Mouse (Mus musculus) neural tube, embryonic 11.5 days (tissue): Measurements from ENCODE around the gene Acbd4. TPM values are rescaled to one million over a fixed set of nuclear protein-coding genes. Genes with fewer than 3 reads are reported as not detected.

Source experiments
- ATAC-seq: fragments of 200-750 bp; cut with Nextera tagmentation; 2 replicates; pipeline ENCODE4 v1.8.0; 2017; ENCODE audit warnings: moderate number of reproducible peaks, mild to moderate bottlenecking, moderate TSS enrichment, moderate library complexity; ENCODE audit not compliant: insufficient read depth, low FRiP score, low TSS enrichment
- DNase-seq: peaks from one replicate; pipeline ENCODE4 v3.0.0-alpha.2; 2015; ENCODE audit warnings: low spot score
- H3K27ac ChIP-seq: fragments of 300-500 bp; sonication (generic); 2 replicates; pipeline ENCODE4 v1.5.1; 2014; ENCODE audit warnings: low read depth, mild to moderate bottlenecking, low read length
- H3K27me3 ChIP-seq: fragments of 300-500 bp; sonication (generic); 2 replicates; pipeline ENCODE4 v1.6.1; 2014; ENCODE audit warnings: mild to moderate bottlenecking, low read length, mixed read lengths; ENCODE audit not compliant: control insufficient read depth, insufficient read depth
- H3K36me3 ChIP-seq: fragments of 300-500 bp; sonication (generic); 2 replicates; pipeline ENCODE4 v1.6.1; 2014; ENCODE audit warnings: mild to moderate bottlenecking, low read length, moderate library complexity, mixed read lengths; ENCODE audit not compliant: control insufficient read depth, insufficient read depth
- H3K4me1 ChIP-seq: fragments of 300-500 bp; sonication (generic); 2 replicates; pipeline ENCODE4 v1.6.1; 2014; ENCODE audit warnings: low read length, mixed read lengths; ENCODE audit not compliant: control insufficient read depth, insufficient read depth
- H3K4me2 ChIP-seq: fragments of 300-500 bp; sonication (generic); 2 replicates; pipeline ENCODE4 v1.6.1; 2014; ENCODE audit warnings: low read depth, mild to moderate bottlenecking, moderate library complexity
- H3K4me3 ChIP-seq: fragments of 300-500 bp; sonication (generic); 2 replicates; pipeline ENCODE4 v1.5.1; 2014; ENCODE audit warnings: low read depth, low read length
- H3K9ac ChIP-seq: fragments of 300-500 bp; sonication (generic); 2 replicates; pipeline ENCODE4 v1.6.1; 2014; ENCODE audit warnings: mild to moderate bottlenecking, low read length
- H3K9me3 ChIP-seq: fragments of 300-500 bp; sonication (generic); 2 replicates; pipeline ENCODE4 v1.6.1; 2016; ENCODE audit warnings: low read length; ENCODE audit not compliant: control insufficient read depth
- WGBS: fragments of 180-500 bp; shearing (Covaris S2); extraction: QIAGEN DNeasy Blood & Tissue Kit; methylation state at CpG from one replicate; pipeline ENCODE4 v1.1.7; 2014; 5-methylcytosine and 5-hydroxymethylcytosine counted together
- polyA plus RNA-seq: library from polyadenylated mRNA; unstranded; fragments of >200 nt; fragmentation: Nextera tagmentation; extraction: Ambion mirVana; gene quantifications from 2 replicates; pipeline ENCODE4 v1.2.1, GENCODE M21; 2014

Gene Acbd4
- polyA plus RNA-seq, 1 experiment from 2014 or later = 6.4 TPM

DNA sequence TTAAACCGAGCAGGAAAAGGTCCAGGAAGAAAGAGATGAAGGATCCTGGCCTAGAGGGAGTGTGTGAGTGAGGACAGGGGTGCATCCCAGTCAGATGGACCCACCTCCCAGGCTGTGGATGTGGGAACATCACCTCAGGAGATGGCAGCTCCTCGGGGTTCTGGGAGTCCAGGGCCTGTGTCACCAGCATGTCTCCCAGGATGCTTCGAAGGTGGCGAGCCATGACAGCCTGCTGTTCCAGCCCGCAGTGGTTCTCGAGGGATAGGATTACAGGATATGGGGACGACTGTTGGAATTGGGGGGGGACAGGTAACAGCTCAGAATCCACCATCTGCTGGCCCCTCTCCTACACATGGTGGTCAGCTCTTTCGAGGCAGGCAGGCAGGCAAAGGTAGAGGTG lies 24.9 kb upstream of the Acbd4 start:
- Histone ChIP-seq H3K4me3 (no peak overlapping the region), H3K9me3 (no peaks in the 10 kb centered on the region), H3K4me2 (no peak overlapping the region), H3K9ac (no peak overlapping the region), H3K27me3 (peaks cover 18% of the 10 kb centered on the region), H3K36me3 (no peaks in the 10 kb centered on the region), H3K27ac (no peak overlapping the region), H3K4me1 (0 out of 2 replicates have a peak, but pooled peaks cover 4% of the 10 kb centered on the region)
- no peak for ATAC-seq
- no peak for DNase-seq
- WGBS = 81% methylated on average over 8 of the region's 8 CpGs

DNA sequence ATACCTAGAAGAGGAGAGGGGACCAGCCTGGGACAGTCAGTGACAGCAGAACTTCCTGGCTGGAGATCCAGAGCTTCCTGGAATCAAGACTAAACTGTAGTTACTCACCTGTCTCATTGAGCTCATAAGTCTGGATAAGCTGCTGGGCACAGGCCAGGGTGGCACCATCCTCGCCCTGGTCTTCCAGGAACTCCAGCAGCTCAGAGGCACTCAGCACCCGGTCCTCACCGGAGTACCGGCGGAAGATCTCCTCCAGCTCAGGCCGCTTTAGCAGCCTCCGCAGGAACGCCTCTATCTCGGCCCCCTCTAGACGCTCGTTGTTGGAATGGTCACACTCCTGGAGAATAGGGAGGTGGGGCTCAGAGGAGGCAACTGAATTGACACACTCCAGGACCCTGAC lies 23.4 kb upstream of the Acbd4 start:
- DNase-seq (no peak), ATAC-seq (no peak)
- H3K9ac ChIP-seq = no peak overlapping the region
- 80% methylated on average over 11 of the region's 11 CpGs for WGBS
- H3K27ac ChIP-seq = no peak overlapping the region
- H3K4me3 ChIP-seq = no peak overlapping the region
- no peaks in the 10 kb centered on the region for H3K9me3 ChIP-seq
- 0 out of 2 replicates have a peak, but pooled peaks cover 4% of the 10 kb centered on the region for H3K4me1 ChIP-seq
- H3K27me3 ChIP-seq = peaks cover 21% of the 10 kb centered on the region
- no peak overlapping the region for H3K4me2 ChIP-seq
- H3K36me3 ChIP-seq = no peaks in the 10 kb centered on the region

DNA sequence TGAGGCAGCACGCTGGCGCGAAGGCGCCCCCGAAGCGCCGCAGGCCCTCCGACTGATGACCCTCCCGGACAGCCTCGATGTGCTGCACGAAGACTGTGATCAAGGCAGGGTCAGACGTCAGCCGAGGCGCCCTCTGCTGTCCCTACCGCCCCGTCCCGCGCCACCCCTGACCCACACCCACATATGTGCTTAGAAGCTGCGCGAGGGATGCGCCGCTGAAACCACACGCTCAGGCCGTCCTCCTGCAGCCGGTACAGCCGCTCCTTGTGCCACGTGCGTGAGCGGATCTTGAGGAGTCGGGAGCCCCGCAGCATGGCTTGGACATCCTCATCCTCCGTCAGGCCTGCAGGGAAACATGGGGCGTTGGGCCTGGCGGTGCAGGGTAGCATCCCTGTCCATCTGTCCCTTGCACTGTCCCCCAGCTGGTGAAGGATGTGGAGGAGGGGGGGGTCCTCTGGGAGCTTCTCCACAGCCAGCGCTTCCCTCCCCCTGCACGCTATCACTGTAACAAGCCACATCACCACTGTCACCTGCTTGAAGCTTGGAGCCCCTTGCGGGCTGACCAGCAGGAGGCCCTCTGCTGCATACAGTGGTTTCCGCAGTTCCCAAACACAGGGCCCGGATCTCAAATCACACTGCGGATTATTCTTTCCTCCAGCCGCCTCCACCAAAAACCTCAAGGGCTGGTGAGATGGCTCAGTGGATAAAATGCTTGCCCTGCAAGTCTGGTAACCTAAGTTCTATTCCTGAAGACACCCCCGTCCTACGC lies 21.0 kb upstream of the Acbd4 start:
- Histone ChIP-seq H3K36me3 (no peaks in the 10 kb centered on the region), H3K9me3 (no peaks in the 10 kb centered on the region), H3K27ac (no peak overlapping the region), H3K4me1 (0 out of 2 replicates have a peak, but pooled peaks cover 4% of the 10 kb centered on the region), H3K9ac (peak overlapping the region; percentile 39), H3K27me3 (peaks cover 21% of the 10 kb centered on the region), H3K4me3 (peak overlapping the region; percentile 25), H3K4me2 (peak overlapping the region; percentile 53)
- 1% methylated on average over 43 of the region's 43 CpGs for WGBS
- DNase-seq (peak; percentile 47), ATAC-seq (no peak)

DNA sequence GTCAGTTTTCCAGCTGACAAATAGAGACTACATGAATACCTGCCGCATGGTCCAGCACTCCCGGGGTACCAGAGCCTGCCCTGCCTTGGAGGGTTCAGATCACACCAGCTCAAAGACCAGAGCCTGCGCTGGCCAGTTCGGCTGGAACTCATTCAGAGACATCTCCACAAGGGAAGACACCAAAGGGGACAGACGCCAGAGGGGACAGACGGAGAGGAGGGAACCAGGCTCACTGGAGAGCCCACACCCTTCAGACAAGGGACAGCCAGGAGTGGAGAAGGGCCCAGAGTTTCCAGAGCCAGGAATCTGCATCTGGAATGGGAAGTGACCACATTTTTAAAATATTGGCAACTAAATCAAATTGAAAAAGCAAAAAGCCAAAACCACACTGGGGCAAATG lies 19.9 kb upstream of the Acbd4 start:
- DNase-seq (no peak), ATAC-seq (no peak)
- no peaks in the 10 kb centered on the region for H3K9me3 ChIP-seq
- H3K4me3 ChIP-seq = no peak overlapping the region
- no peaks in the 10 kb centered on the region for H3K36me3 ChIP-seq
- H3K27me3 ChIP-seq = peaks cover 21% of the 10 kb centered on the region
- H3K27ac ChIP-seq = no peak overlapping the region
- H3K9ac ChIP-seq = no peak overlapping the region
- 44% methylated on average over 6 of the region's 6 CpGs for WGBS
- H3K4me1 ChIP-seq = 0 out of 2 replicates have a peak, but pooled peaks cover 4% of the 10 kb centered on the region
- no peak overlapping the region for H3K4me2 ChIP-seq

DNA sequence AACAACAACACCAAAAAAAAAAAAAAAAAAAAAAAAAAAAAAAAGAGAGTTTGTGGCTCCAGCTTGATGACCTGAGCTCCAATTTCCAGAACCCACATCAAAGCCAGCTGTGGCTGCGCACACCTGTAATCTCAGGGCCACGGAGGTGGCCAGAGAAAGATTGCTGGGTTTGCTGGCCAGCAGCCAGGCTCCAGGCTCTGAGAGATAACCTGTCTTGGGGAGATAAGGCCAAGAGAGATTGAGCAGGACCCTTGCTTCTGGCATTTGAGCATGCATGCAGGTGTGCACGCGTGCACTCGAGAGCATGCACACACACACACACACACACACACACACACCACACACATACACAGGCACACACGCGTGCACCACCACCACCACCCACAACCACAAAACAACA lies 8.2 kb upstream of the Acbd4 start:
- 0 out of 2 replicates have a peak, but pooled peaks cover 2% of the 10 kb centered on the region for H3K27me3 ChIP-seq
- H3K4me2 ChIP-seq = no peak overlapping the region
- ATAC-seq (no peak), DNase-seq (no peak)
- no peaks in the 10 kb centered on the region for H3K36me3 ChIP-seq
- WGBS = 95% methylated on average over 7 of the region's 7 CpGs
- no peaks in the 10 kb centered on the region for H3K9me3 ChIP-seq
- no peak overlapping the region for H3K27ac ChIP-seq
- no peaks in the 10 kb centered on the region for H3K4me1 ChIP-seq
- no peak overlapping the region for H3K9ac ChIP-seq
- no peak overlapping the region for H3K4me3 ChIP-seq

DNA sequence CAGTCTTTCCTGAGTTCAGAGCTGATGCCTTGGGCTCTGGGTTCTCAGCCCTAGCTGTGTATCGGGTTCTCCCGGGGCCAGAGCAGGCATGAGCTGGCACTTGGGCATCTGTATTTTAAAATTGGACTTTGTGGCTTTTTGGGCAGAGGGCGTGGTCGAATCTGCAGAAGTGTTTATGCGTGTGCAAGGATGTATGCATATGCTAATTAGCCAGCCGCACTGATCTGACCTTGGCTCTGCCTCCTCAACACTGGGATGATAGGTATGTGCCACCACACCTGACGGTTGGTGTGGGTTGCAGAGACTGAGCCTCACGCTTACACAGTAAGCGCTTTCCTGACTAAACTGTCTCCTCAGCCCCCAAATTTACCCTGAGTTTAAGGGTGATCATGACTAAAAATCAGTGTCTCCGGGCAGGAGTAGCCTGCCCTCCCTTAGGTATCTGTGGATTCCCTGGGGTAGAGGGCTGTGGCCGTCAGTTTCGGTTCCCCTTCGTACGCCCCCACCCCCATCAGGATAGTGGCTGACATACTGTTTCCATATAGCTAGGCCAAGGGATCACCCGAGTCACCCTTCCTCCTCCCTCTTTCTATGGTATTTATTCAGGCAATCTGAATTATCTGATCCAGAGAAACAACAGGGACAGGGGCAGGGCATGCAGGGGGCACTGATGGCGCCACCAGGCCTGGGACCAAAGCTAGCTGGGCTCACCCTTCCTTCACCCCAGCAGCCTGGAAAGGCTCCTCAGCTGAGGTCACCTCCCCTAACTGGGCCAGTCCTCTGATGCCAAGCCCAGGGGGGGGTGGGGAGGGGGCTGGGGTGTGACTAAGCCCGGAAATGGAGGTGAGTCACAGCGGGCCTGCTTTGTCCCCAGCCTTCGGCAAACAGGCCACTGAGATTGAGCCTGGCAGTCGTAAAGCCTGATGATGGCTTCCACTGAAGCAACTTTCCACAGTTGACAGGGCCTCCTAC lies 7.3 kb upstream of the Acbd4 start:
- no peaks in the 10 kb centered on the region for H3K36me3 ChIP-seq
- no peaks in the 10 kb centered on the region for H3K9me3 ChIP-seq
- H3K27me3 ChIP-seq = peaks cover 6% of the 10 kb centered on the region
- no peak overlapping the region for H3K4me3 ChIP-seq
- H3K9ac ChIP-seq = no peak overlapping the region
- H3K4me2 ChIP-seq = no peak overlapping the region
- DNase-seq = no peak
- no peak for ATAC-seq
- 64% methylated on average over 20 of the region's 20 CpGs for WGBS
- no peaks in the 10 kb centered on the region for H3K4me1 ChIP-seq
- H3K27ac ChIP-seq = no peak overlapping the region

DNA sequence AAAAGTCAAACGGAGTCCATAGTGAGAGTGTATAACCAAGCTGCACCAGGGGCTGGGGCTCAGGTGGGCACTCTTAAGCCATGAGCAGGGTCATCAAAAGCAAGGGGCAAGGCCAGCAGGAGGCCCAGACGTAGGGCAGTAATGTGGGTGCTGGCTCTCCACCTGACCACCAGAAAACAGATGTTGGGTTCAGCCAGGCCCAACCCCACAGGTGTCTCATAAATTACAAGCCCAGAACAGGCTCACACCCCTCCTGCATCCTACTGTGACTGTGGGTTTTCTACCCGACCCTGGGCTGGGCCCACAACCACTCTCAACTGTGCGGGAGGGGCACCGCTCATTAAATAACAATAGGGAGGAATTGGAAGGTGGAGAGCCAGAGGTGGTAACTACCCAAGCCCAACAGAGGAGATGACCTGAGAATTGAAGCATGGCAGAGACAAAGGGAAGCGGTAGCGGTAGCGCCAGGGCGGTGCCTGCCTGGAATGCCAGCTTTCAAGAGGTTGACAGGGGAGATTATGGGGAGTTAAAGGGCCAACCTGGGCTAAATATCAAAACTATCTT lies 6.3 kb upstream of the Acbd4 start:
- WGBS = 43% methylated on average over 9 of the region's 9 CpGs
- H3K4me1 ChIP-seq = no peaks in the 10 kb centered on the region
- H3K9ac ChIP-seq = no peak overlapping the region
- no peaks in the 10 kb centered on the region for H3K36me3 ChIP-seq
- ATAC-seq (no peak), DNase-seq (no peak)
- peaks cover 17% of the 10 kb centered on the region for H3K27me3 ChIP-seq
- no peak overlapping the region for H3K4me3 ChIP-seq
- no peak overlapping the region for H3K27ac ChIP-seq
- H3K4me2 ChIP-seq = no peak overlapping the region
- no peaks in the 10 kb centered on the region for H3K9me3 ChIP-seq

DNA sequence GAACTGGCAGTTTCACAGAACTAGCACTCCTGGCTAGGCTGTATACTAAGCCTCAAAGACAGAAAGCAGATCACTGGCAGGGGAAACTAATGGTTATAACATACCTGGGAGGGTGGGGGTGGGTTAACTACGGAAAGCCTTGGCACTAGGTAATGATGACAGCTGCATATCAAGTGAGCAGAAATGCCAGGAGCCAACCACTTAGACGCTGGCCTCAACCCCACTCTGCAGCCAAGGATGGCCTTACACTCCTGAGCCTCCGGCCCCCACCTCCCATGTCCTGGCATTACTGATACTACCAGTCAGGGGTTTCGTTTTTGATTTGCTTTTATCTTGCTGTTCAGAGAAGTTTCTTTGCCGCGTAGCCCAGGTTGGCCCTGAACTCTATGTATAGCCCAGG lies 5.7 kb upstream of the Acbd4 start:
- no peak overlapping the region for H3K4me2 ChIP-seq
- no peaks in the 10 kb centered on the region for H3K4me1 ChIP-seq
- ATAC-seq = no peak
- H3K27ac ChIP-seq = no peak overlapping the region
- H3K4me3 ChIP-seq = no peak overlapping the region
- H3K9me3 ChIP-seq = no peaks in the 10 kb centered on the region
- H3K27me3 ChIP-seq = peaks cover 23% of the 10 kb centered on the region
- H3K9ac ChIP-seq = no peak overlapping the region
- 89% methylated on average over 6 of the region's 6 CpGs for WGBS
- no peaks in the 10 kb centered on the region for H3K36me3 ChIP-seq
- DNase-seq = no peak
